In genomic region chr5:96530516-96530915, GRCm38 (mm10) we compare ENCODE assay signal across 35 mouse cellular contexts.
"Had no signal": no experiment of that assay in that cellular context is flagged by ENCODE, and none has a peak within 500 bp of the region (broad histone marks: within the 10 kb centered on the region; RNA-seq: fewer than 3 reads in every experiment).

No protein-coding gene starts in this region.

- H3K27ac ChIP-seq: heart, embryonic 10.5 days; heart, embryonic 13.5 days; heart, embryonic 15.5 days; hindbrain, embryonic 10.5 days; hindbrain, embryonic 12.5 days; hindbrain, embryonic 13.5 days; hindbrain, embryonic 14.5 days; hindbrain, embryonic 15.5 days; hindbrain, postnatal 0 days; intestine, embryonic 15.5 days; kidney, embryonic 15.5 days; kidney, postnatal 0 days; layer of hippocampus, adult 2 months had no signal

- ATAC-seq: hindbrain, embryonic 16.5 days; hindbrain, postnatal 0 days; inflammation-experienced regulatory T-cells, adult 6 months; intestine, embryonic 15.5 days; intestine, embryonic 16.5 days; intestine, postnatal 0 days had no signal

- H3K4me3 ChIP-seq: heart, embryonic 10.5 days; heart, embryonic 12.5 days; heart, embryonic 13.5 days; heart, embryonic 15.5 days; hindbrain, embryonic 10.5 days; hindbrain, embryonic 12.5 days; hindbrain, embryonic 13.5 days; hindbrain, embryonic 15.5 days; intestine, embryonic 15.5 days; kidney, embryonic 15.5 days; layer of hippocampus, adult 2 months had no signal

- H3K36me3 ChIP-seq: heart, embryonic 10.5 days; heart, embryonic 12.5 days; heart, embryonic 13.5 days; heart, embryonic 15.5 days; hindbrain, embryonic 10.5 days; hindbrain, embryonic 12.5 days; hindbrain, embryonic 13.5 days; hindbrain, embryonic 15.5 days; intestine, embryonic 15.5 days; kidney, embryonic 15.5 days had no signal

- H3K27me3 ChIP-seq: heart, embryonic 12.5 days; heart, embryonic 13.5 days; heart, embryonic 15.5 days; hindbrain, embryonic 12.5 days; hindbrain, embryonic 13.5 days; hindbrain, embryonic 15.5 days; intestine, embryonic 15.5 days; kidney, embryonic 15.5 days had no signal

- H3K4me1 ChIP-seq: heart, embryonic 10.5 days; heart, embryonic 12.5 days; heart, embryonic 13.5 days; heart, embryonic 15.5 days; hindbrain, embryonic 10.5 days; hindbrain, embryonic 12.5 days; hindbrain, embryonic 13.5 days; hindbrain, embryonic 15.5 days; intestine, embryonic 15.5 days had no signal

- H3K4me2 ChIP-seq: heart, embryonic 11.5 days; heart, embryonic 12.5 days; heart, embryonic 13.5 days; heart, embryonic 15.5 days; hindbrain, embryonic 12.5 days; hindbrain, embryonic 13.5 days; hindbrain, embryonic 14.5 days; hindbrain, embryonic 15.5 days; intestine, embryonic 15.5 days; kidney, embryonic 15.5 days had no signal

- DNase-seq: heart, postnatal 10 days; heart, postnatal 14 days; heart, postnatal 36 days; heart, postnatal 4 days; kidney, adult 11 months; kidney, adult 18-20 months; kidney, adult 2 months; kidney, adult 8-10 months; kidney, adult 9 months; kidney, postnatal 10 days; kidney, postnatal 14 days; kidney, postnatal 25 days; kidney, postnatal 36 days; kidney, postnatal 4 days; layer of hippocampus, adult 9-11 months; layer of hippocampus, postnatal 36 days had no signal

- H3K9me3 ChIP-seq: heart, embryonic 10.5 days; heart, embryonic 12.5 days; heart, embryonic 13.5 days; heart, embryonic 15.5 days; hindbrain, embryonic 10.5 days; hindbrain, embryonic 12.5 days; hindbrain, embryonic 13.5 days; hindbrain, embryonic 15.5 days; intestine, embryonic 15.5 days; kidney, embryonic 15.5 days had no signal

- H3K9ac ChIP-seq: heart, embryonic 12.5 days; heart, embryonic 13.5 days; heart, embryonic 15.5 days; hindbrain, embryonic 12.5 days; hindbrain, embryonic 13.5 days; hindbrain, embryonic 14.5 days; hindbrain, embryonic 15.5 days; intestine, embryonic 15.5 days; kidney, embryonic 15.5 days had no signal
